Mouse (Mus musculus) neural tube, embryonic 15.5 days (tissue): ENCODE measurements around the gene Rin2. TPM values are rescaled to one million over a fixed set of nuclear protein-coding genes. Genes with fewer than 3 reads are reported as not detected.
A peak's percentile ranks its signal among the peaks of the same experiment; 100 is the strongest.

Experiments
- ATAC-seq: fragments of 200-750 bp; cut with Nextera tagmentation; 2 replicates; pipeline ENCODE4 v1.8.0; 2017; ENCODE audit warnings: mild to moderate bottlenecking, moderate TSS enrichment, moderate library complexity; ENCODE audit not compliant: low FRiP score
- H3K27ac ChIP-seq: fragments of 300-500 bp; sonication (generic); replicated peaks from 2 replicates; pipeline ENCODE4 v1.5.1; 2015; ENCODE audit warnings: mild to moderate bottlenecking, inconsistent platforms
- H3K27me3 ChIP-seq: fragments of 300-500 bp; sonication (generic); replicated peaks from 2 replicates; pipeline ENCODE4 v1.6.1; 2015; ENCODE audit warnings: inconsistent platforms
- H3K36me3 ChIP-seq: fragments of 300-500 bp; sonication (generic); 2 replicates; pipeline ENCODE4 v1.6.1; 2015; ENCODE audit warnings: inconsistent platforms
- H3K4me1 ChIP-seq: fragments of 300-500 bp; sonication (generic); 2 replicates; pipeline ENCODE4 v1.6.1; 2015; ENCODE audit warnings: inconsistent platforms
- H3K4me2 ChIP-seq: fragments of 300-500 bp; sonication (generic); 2 replicates; pipeline ENCODE4 v1.6.1; 2015; ENCODE audit warnings: inconsistent platforms, mild to moderate bottlenecking, moderate library complexity
- H3K4me3 ChIP-seq: fragments of 300-500 bp; sonication (generic); replicated peaks from 2 replicates; pipeline ENCODE4 v1.5.1; 2015; ENCODE audit warnings: mild to moderate bottlenecking, inconsistent platforms
- H3K9ac ChIP-seq: fragments of 300-500 bp; sonication (generic); replicated peaks from 2 replicates; pipeline ENCODE4 v1.6.1; 2015; ENCODE audit warnings: mild to moderate bottlenecking, inconsistent platforms
- H3K9me3 ChIP-seq: fragments of 300-500 bp; sonication (generic); replicated peaks from 2 replicates; pipeline ENCODE4 v1.6.1; 2016; ENCODE audit warnings: inconsistent platforms
- WGBS: fragments of 180-500 bp; shearing (Covaris S2); methylation state at CpG from one replicate; pipeline ENCODE4 v1.1.7; 2015; ENCODE audit warnings: mixed read lengths; 5-methylcytosine and 5-hydroxymethylcytosine counted together
- polyA plus RNA-seq: library from polyadenylated mRNA; unstranded; fragments of >200 nt; fragmentation: Nextera tagmentation; extraction: Ambion mirVana; gene quantifications from 2 replicates; pipeline ENCODE4 v1.2.1, GENCODE M21; 2015

The Rin2 gene
- polyA plus RNA-seq, 1 experiment from 2014 or later: 14.8 TPM

DNA sequence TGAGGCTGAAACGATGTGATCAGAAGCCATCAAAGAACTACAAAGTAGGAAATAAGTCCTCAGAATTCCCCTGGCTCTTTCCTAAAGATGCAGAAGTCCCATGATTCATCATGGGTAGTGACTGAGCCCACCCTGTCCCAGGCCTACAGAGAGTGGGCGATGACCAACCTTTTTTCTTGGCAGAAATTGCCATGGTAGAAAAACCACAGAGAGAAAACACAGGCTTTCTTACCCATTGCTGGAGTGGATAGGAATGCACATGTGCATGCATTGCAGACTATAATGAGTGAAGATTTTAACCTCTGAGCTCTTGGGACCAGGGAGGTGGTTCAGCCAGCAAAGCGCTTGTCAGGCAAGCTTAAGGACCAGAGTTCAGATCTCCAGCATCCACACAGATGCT is 202.2 kb downstream of the Rin2 start:
- WGBS: 89% methylated on average over 3 of the region's 3 CpGs

DNA sequence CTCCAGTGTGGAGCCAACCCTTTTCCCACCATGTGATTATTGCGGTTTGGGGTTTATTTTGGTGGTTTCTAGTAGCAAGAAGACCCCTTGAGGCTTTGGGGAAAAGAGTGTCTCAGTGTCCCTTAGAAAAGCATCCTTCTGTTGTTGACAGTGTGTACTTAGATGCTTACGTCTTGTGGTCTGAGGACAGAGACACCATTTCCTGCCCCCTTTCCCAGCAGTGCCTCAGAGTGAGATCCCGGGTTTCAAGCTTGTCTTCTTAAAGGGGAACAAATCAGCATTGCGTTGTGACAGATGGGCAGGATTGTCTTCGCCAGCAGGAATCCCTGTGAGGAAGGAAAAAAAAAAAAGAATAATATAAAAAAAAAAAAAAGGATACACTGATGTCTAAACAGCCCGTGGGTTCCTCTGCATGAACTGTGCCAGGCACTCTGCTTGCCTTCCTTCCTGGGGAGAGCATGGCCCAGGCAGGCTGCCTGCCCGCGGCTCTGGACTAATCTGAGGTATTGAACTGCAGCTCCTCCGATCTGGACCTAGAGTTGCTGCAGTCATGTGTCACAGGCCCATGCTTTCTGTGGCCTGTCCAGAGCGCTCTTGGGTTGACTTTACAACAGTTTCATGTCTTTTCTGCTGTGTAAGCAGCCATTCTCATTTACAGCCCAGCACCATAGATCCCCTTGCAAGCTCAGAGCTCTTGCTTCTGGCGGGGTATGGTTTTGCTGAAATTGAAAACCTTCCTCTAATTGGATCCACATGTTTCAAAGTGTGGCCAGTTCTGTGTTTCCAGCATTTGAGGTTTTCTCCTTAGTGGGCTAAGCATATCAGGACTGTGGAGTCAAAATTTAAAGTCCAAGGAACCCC is 206.1 kb downstream of the Rin2 start:
- H3K9ac ChIP-seq: no peak overlapping the region
- H3K4me1 ChIP-seq: peaks cover 13% of the 10 kb centered on the region
- H3K4me2 ChIP-seq: no peak overlapping the region
- no peak for ATAC-seq
- peaks cover 24% of the 10 kb centered on the region for H3K36me3 ChIP-seq
- H3K9me3 ChIP-seq: no peaks in the 10 kb centered on the region
- 68% methylated on average over 11 of the region's 11 CpGs for WGBS
- no peaks in the 10 kb centered on the region for H3K27me3 ChIP-seq
- peak overlapping the region; percentile 48; the same call in 1 of the 2 replicates for H3K27ac ChIP-seq
- no peak overlapping the region for H3K4me3 ChIP-seq

More for the DNA sequence above, 202.2 kb downstream of the Rin2 start:
- Histone ChIP-seq H3K9me3 (no peaks in the 10 kb centered on the region), H3K27me3 (no peaks in the 10 kb centered on the region), H3K4me3 (no peak overlapping the region), H3K36me3 (peaks cover 19% of the 10 kb centered on the region), H3K27ac (no peak overlapping the region), H3K9ac (no peak overlapping the region), H3K4me2 (no peak overlapping the region), H3K4me1 (peaks cover 4% of the 10 kb centered on the region; the same call in 1 of the 2 replicates)
- no peak for ATAC-seq

- Histone ChIP-seq H3K4me1 (peaks cover 13% of the 10 kb centered on the region), H3K9ac (no peak overlapping the region), H3K27me3 (no peaks in the 10 kb centered on the region), H3K36me3 (peaks cover 21% of the 10 kb centered on the region), H3K27ac (peak overlapping the region; percentile 48; the same call in 1 of the 2 replicates), H3K9me3 (no peaks in the 10 kb centered on the region), H3K4me3 (no peak overlapping the region), H3K4me2 (no peak overlapping the region)
- ATAC-seq: no peak
- 90% methylated on average over 5 of the region's 5 CpGs for WGBS
Observed at GRCm38 (mm10) chr2:145881932-145882331, 206.9 kb downstream of the Rin2 start.

DNA sequence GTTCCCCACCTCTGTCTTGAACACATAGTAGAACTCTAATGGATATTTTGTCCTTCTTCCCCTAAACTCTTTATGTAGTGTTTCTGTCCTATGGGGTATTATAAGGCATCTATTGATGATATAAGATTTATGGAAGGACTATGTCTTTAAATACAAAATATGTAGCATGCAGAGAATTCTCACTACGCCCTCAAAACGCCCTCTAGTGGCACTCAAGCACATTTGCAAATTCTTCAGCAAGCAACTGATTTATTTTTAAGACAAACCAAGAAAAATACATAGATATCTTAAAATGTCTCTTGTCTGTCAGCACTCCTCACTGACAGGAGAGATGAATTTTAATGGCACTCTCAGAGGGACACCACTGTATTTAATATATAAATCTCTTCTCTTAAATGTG is 207.4 kb downstream of the Rin2 start:
- WGBS: 23% methylated on average over 2 of the region's 2 CpGs
- peaks cover 13% of the 10 kb centered on the region for H3K4me1 ChIP-seq
- peaks cover 23% of the 10 kb centered on the region for H3K36me3 ChIP-seq
- no peak for ATAC-seq
- no peaks in the 10 kb centered on the region for H3K9me3 ChIP-seq
- H3K9ac ChIP-seq: no peak overlapping the region
- H3K27ac ChIP-seq: no peak overlapping the region
- H3K27me3 ChIP-seq: no peaks in the 10 kb centered on the region
- no peak overlapping the region for H3K4me3 ChIP-seq
- no peak overlapping the region for H3K4me2 ChIP-seq

DNA sequence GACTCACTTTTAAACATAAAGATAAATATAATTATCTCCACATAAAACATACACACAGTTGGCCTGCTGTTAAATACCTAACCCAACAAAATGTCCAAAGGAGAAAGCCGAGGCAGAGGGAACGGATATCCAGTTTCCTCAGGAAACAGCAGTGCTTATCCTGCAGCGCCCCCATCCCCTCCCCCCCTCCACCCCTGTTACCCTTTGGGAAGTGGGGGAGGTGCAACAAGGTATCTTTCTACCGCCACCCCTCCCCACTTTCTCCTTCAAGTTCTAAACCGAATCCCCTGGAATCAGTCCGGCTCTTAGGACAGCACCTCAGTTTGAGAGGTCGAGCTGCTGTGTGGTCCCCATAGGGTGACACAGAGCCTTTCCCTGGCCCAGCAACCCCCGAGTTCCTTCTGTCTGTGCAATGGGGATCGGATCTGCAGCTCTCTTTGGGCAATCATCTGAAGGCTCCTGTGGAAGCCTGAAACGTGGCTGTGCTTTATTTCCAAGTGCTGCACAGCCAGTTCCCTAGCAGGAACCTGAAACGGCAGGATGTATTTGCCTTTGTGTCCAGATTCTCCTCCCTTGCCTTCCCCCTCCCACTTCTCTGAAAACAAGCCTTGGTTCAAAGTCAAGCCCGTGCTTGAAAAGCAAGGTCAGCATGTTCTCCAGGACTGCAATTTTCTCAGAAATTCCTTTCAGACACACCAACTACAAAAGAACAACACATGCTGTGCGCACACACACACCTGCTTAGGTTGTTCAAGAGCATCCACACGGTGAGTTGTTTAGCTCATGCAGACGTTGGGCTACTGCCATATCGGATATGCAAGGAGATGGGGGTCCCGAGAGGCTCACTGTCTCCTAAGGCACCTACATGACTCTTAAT is 209.3 kb downstream of the Rin2 start:
- peak; percentile 31; the same call in 1 of the 2 replicates for ATAC-seq
- Histone ChIP-seq H3K4me3 (no peak overlapping the region), H3K4me2 (no peak overlapping the region), H3K9ac (no peak overlapping the region), H3K4me1 (peaks cover 20% of the 10 kb centered on the region), H3K36me3 (peaks cover 15% of the 10 kb centered on the region), H3K27me3 (no peaks in the 10 kb centered on the region), H3K27ac (peak overlapping the region; percentile 24; the same call in 1 of the 2 replicates), H3K9me3 (no peaks in the 10 kb centered on the region)
- WGBS: 62% methylated on average over 17 of the region's 17 CpGs

DNA sequence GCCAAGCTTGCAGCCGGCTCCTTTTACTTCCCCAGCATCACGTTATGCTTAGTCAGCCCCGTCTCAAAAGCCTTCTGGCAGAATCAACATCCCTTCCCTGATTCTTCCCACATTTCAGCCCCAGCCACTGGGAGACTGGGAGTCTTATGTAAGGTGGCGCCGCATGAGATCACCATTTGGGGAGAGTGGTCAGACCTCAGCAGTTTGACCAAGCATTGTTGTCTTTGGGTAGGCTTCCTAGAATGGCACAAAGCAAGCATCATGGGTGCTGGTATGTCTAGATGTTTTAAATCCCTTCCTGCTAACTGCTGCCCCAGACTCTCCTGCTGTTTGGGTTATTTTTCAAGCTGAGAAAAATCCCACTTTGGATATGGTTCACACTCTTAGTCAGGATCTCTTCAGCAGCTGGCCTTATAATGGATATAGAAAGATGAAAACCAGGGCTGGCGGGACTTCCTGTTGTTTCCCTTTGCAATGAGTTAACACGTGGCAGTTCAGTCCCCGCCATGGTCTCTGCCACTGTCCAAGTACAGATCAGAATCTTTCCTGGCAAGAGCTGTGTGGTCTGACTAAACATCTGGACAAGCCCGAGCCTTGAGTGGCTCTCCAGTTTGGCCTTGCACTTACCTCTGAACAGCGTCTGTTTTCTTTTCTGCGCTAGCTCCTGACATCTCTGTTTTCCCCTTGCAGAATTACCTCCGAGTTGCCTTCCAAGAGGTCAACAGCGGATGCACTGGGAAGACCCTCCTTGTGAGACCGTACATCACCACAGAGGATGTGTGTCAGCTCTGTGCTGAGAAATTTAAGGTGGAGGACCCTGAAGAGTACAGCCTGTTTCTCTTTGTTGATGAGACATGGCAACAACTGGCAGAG is 210.1 kb downstream of the Rin2 start:
- Histone ChIP-seq H3K4me3 (no peak overlapping the region), H3K27me3 (no peaks in the 10 kb centered on the region), H3K27ac (0 out of 2 replicates have a peak overlapping the region, but pooled peaks have one; percentile 24), H3K4me2 (no peak overlapping the region), H3K9ac (no peak overlapping the region), H3K9me3 (no peaks in the 10 kb centered on the region), H3K36me3 (peaks cover 12% of the 10 kb centered on the region), H3K4me1 (peaks cover 20% of the 10 kb centered on the region)
- 0 out of 2 replicates have a peak, but pooled peaks have one; percentile 16 for ATAC-seq
- WGBS: 81% methylated on average over 14 of the region's 14 CpGs

- H3K9me3 ChIP-seq: no peaks in the 10 kb centered on the region
- ATAC-seq: no peak
- no peak overlapping the region for H3K4me2 ChIP-seq
- H3K9ac ChIP-seq: no peak overlapping the region
- WGBS: 77% methylated on average over 14 of the region's 14 CpGs
- H3K4me3 ChIP-seq: no peak overlapping the region
- H3K4me1 ChIP-seq: peaks cover 16% of the 10 kb centered on the region; the same call in 1 of the 2 replicates
- peaks cover 12% of the 10 kb centered on the region for H3K36me3 ChIP-seq
- no peaks in the 10 kb centered on the region for H3K27me3 ChIP-seq
- H3K27ac ChIP-seq: peak overlapping the region; percentile 10; the same call in 1 of the 2 replicates
Observed at GRCm38 (mm10) chr2:145887937-145888765, 213.1 kb downstream of the Rin2 start.

- no peak overlapping the region for H3K4me3 ChIP-seq
- 70% methylated on average over 6 of the region's 6 CpGs for WGBS
- H3K36me3 ChIP-seq: peaks cover 12% of the 10 kb centered on the region; the same call in 1 of the 2 replicates
- no peak overlapping the region for H3K27ac ChIP-seq
- H3K4me2 ChIP-seq: no peak overlapping the region
- no peaks in the 10 kb centered on the region for H3K9me3 ChIP-seq
- H3K9ac ChIP-seq: no peak overlapping the region
- H3K27me3 ChIP-seq: no peaks in the 10 kb centered on the region
- no peak for ATAC-seq
- H3K4me1 ChIP-seq: peaks cover 14% of the 10 kb centered on the region; the same call in 1 of the 2 replicates
Observed at GRCm38 (mm10) chr2:145888766-145889480, 213.9 kb downstream of the Rin2 start.

DNA sequence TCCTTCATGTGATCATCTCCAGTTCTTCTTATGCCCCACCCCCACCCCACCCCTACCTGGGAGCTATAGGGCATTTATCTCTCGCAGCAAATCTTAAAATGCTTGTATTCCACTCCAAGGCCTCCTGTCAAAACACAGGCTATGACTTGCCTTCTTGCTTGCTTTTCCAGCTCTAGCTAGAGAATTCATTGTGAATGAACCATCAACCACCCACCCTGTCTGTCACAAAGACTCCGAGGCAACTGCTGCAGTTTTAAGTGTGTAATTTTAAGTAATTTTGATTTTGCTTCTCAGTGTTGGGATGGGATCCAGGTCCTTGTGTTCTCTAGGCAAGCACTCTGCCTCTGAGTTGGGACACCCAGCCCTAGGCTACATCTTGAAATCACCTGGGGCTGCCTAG is 215.6 kb downstream of the Rin2 start:
- Histone ChIP-seq H3K9me3 (no peaks in the 10 kb centered on the region), H3K27me3 (no peaks in the 10 kb centered on the region), H3K27ac (no peak overlapping the region), H3K36me3 (peaks cover 11% of the 10 kb centered on the region; the same call in 1 of the 2 replicates), H3K9ac (no peak overlapping the region), H3K4me1 (peaks cover 7% of the 10 kb centered on the region; the same call in 1 of the 2 replicates), H3K4me2 (no peak overlapping the region), H3K4me3 (no peak overlapping the region)
- no peak for ATAC-seq
- WGBS: 91% methylated on average over 2 of the region's 2 CpGs

DNA sequence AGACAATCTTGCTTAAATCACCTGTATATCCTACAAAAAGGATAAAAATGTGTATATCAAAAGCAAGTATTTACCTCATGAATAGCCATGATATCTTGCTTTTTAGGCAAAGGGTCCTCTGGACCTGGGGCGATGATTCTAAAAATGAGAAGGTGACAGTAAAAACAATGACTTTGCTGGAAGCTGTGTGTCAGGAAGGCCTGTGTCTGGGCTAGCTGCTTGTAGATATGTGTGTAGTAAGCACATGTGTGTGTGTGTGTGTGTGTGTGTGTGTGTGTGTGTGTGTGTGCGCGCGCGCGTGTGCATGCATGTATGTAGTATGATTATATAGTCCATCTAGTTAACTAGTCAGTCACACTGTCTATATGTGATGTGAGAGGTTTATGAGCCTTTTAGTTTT is 218.7 kb downstream of the Rin2 start:
- Histone ChIP-seq H3K36me3 (no peaks in the 10 kb centered on the region), H3K9ac (no peak overlapping the region), H3K27me3 (no peaks in the 10 kb centered on the region), H3K27ac (no peak overlapping the region), H3K9me3 (no peaks in the 10 kb centered on the region), H3K4me3 (no peak overlapping the region), H3K4me2 (no peak overlapping the region), H3K4me1 (0 out of 2 replicates have a peak, but pooled peaks cover 3% of the 10 kb centered on the region)
- WGBS: 99% methylated on average over 6 of the region's 6 CpGs
- ATAC-seq: no peak
